Mouse (Mus musculus) lung, adult 2 months (tissue): Measurements from ENCODE around the gene Myl9. TPM values are rescaled to one million over a fixed set of nuclear protein-coding genes. Genes with fewer than 3 reads are reported as not detected.

ENCODE experiments used
- DNase-seq: peaks from one replicate; pipeline ENCODE4 v3.0.0; 2022
- H3K4me1 ChIP-seq: fragments of 200-500 bp; 2 replicates; pipeline ENCODE4 v1.6.1; 2011; ENCODE audit warnings: low read length; ENCODE audit not compliant: control insufficient read depth, insufficient read depth
- H3K4me3 ChIP-seq: fragments of 200-500 bp; replicated peaks from 2 replicates; pipeline ENCODE3; 2011; ENCODE audit warnings: low read depth, mild to moderate bottlenecking, control low read depth, low read length; ENCODE audit errors: extremely low read depth
- CTCF ChIP-seq: fragments of 200-500 bp; IDR thresholded peaks from 2 replicates; pipeline ENCODE4 v1.5.1; 2011; ENCODE audit warnings: mild to moderate bottlenecking, low read length, control low read depth; ENCODE audit not compliant: insufficient read depth
- POLR2A ChIP-seq: fragments of 200-500 bp; IDR thresholded peaks from 2 replicates; pipeline ENCODE4 v1.6.1; 2011; ENCODE audit warnings: low read depth, mild to moderate bottlenecking, control low read depth, low read length, borderline replicate concordance; ENCODE audit errors: extremely low read depth
- WGBS: fragments of 180-500 bp; shearing (Covaris S2); methylation state at CpG from one replicate; pipeline ENCODE4 v1.1.7; 2018; 5-methylcytosine and 5-hydroxymethylcytosine counted together
- polyA plus RNA-seq: library from polyadenylated mRNA; depleted of rRNA; stranded (reverse); fragments of >200 nt; gene quantifications from 2 replicates; pipeline ENCODE4 v1.2.3, GENCODE M21; 2012

Gene Myl9
- polyA plus RNA-seq, 1 experiment = 258 TPM

- peak overlapping the region; percentile 39 for H3K4me3 ChIP-seq
These were observed 525 bp downstream of the Myl9 start for GRCm38 (mm10) chr2:156775455-156776435.

GRCm38 (mm10) chr2:156776907-156777306 is 1.7 kb downstream of the Myl9 start:
- 69% methylated on average over 2 of the region's 2 CpGs for WGBS
- DNase-seq = no peak
- Histone ChIP-seq H3K4me3 (no peak overlapping the region), H3K4me1 (peaks cover 3% of the 10 kb centered on the region; the same call in 1 of the 2 replicates)
- TF ChIP-seq POLR2A (no peak), CTCF (no peak)

More at GRCm38 (mm10) chr2:156775455-156776435, 525 bp downstream of the Myl9 start:
- 31% methylated on average over 17 of the region's 17 CpGs for WGBS
- H3K4me1 ChIP-seq = peaks cover 3% of the 10 kb centered on the region; the same call in 1 of the 2 replicates
- no peak for TF ChIP-seq CTCF
- no peak for DNase-seq

GRCm38 (mm10) chr2:156777326-156778004 is 2.2 kb downstream of the Myl9 start:
- TF ChIP-seq POLR2A = no peak
- TF ChIP-seq CTCF = no peak
- DNase-seq = no peak
- Histone ChIP-seq H3K4me1 (peaks cover 3% of the 10 kb centered on the region; the same call in 1 of the 2 replicates), H3K4me3 (no peak overlapping the region)
- WGBS = 38% methylated on average over 7 of the region's 7 CpGs

- no peak overlapping the region for H3K4me3 ChIP-seq
- TF ChIP-seq CTCF = no peak
- no peak for TF ChIP-seq POLR2A
- DNase-seq = no peak
- H3K4me1 ChIP-seq = peaks cover 3% of the 10 kb centered on the region; the same call in 1 of the 2 replicates
- WGBS = 73% methylated on average over 8 of the region's 8 CpGs
These were observed 3.4 kb downstream of the Myl9 start for GRCm38 (mm10) chr2:156778571-156778970.

- DNase-seq = no peak
- 50% methylated on average over 5 of the region's 5 CpGs for WGBS
- no peak for TF ChIP-seq CTCF
- TF ChIP-seq POLR2A = no peak
- Histone ChIP-seq H3K4me3 (no peak overlapping the region), H3K4me1 (peaks cover 3% of the 10 kb centered on the region; the same call in 1 of the 2 replicates)
These were observed 3.8 kb downstream of the Myl9 start for GRCm38 (mm10) chr2:156779036-156779435.

GRCm38 (mm10) chr2:156779488-156779887 is 4.3 kb downstream of the Myl9 start:
- 52% methylated on average over 2 of the region's 2 CpGs for WGBS
- DNase-seq = no peak
- no peak for TF ChIP-seq CTCF
- TF ChIP-seq POLR2A = no peak
- peaks cover 3% of the 10 kb centered on the region; the same call in 1 of the 2 replicates for H3K4me1 ChIP-seq
- H3K4me3 ChIP-seq = no peak overlapping the region

- Histone ChIP-seq H3K4me3 (no peak overlapping the region), H3K4me1 (peaks cover 3% of the 10 kb centered on the region; the same call in 1 of the 2 replicates)
- DNase-seq = no peak
- 71% methylated on average over 9 of the region's 9 CpGs for WGBS
- no peak for TF ChIP-seq POLR2A
- no peak for TF ChIP-seq CTCF
These were observed 4.9 kb downstream of the Myl9 start for GRCm38 (mm10) chr2:156780129-156780528.

GRCm38 (mm10) chr2:156780752-156781151 is 5.5 kb downstream of the Myl9 start:
- WGBS = 25% methylated on average over 17 of the region's 17 CpGs
- H3K4me1 ChIP-seq = no peaks in the 10 kb centered on the region
- TF ChIP-seq CTCF = no peak
- no peak for TF ChIP-seq POLR2A
- no peak for DNase-seq
- no peak overlapping the region for H3K4me3 ChIP-seq

GRCm38 (mm10) chr2:156781281-156781680 is 6.1 kb downstream of the Myl9 start:
- DNase-seq = no peak
- 78% methylated on average over 4 of the region's 4 CpGs for WGBS
- Histone ChIP-seq H3K4me3 (no peak overlapping the region), H3K4me1 (no peaks in the 10 kb centered on the region)
- TF ChIP-seq POLR2A (no peak), CTCF (no peak)

- Histone ChIP-seq H3K4me3 (no peak overlapping the region), H3K4me1 (no peaks in the 10 kb centered on the region)
- WGBS = 80% methylated on average over 4 of the region's 4 CpGs
- no peak for TF ChIP-seq CTCF
- TF ChIP-seq POLR2A = no peak
- no peak for DNase-seq
These were observed 6.7 kb downstream of the Myl9 start for GRCm38 (mm10) chr2:156781836-156782480.
